Mouse (Mus musculus): ENCODE measurements around the gene Nop10. TPM values are rescaled to one million over a fixed set of nuclear protein-coding genes. Genes with fewer than 3 reads are reported as not detected.
"Not testable (repeated sequence)": the region's sequence is repeated elsewhere in the genome, so short reads cannot be mapped to it uniquely, and the experiment has no call there.

The Nop10 gene
- total RNA-seq, 1 experiment from 2014 or later = 136 TPM

- ATAC-seq (replicated peaks; ENCODE audit: low read depth, poor library complexity, severe bottlenecking) = no peak
These were observed 1.1 kb downstream of the Nop10 start for GRCm38 (mm10) chr2:112262779-112263295.

DNA sequence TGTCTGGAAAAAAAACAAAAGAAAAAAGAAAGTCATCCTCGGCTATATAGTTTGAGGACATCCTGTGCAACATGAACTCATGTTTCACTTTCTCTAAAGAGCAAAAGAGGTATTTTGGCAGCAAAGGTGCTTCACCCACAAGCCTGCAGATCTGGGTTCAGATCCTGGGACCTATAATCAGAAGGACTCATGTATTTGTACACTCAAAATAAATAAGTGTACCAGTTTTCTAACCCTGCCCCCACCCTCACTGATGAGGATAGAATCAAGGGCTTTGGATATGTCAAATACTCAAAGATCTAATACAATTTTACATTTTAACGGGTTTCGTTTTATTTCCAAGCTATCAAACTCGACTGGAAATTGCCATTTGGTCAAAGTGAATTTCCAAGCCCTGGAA is 2.6 kb downstream of the Nop10 start:
- ATAC-seq (replicated peaks; ENCODE audit: low read depth, poor library complexity, severe bottlenecking) = no peak

DNA sequence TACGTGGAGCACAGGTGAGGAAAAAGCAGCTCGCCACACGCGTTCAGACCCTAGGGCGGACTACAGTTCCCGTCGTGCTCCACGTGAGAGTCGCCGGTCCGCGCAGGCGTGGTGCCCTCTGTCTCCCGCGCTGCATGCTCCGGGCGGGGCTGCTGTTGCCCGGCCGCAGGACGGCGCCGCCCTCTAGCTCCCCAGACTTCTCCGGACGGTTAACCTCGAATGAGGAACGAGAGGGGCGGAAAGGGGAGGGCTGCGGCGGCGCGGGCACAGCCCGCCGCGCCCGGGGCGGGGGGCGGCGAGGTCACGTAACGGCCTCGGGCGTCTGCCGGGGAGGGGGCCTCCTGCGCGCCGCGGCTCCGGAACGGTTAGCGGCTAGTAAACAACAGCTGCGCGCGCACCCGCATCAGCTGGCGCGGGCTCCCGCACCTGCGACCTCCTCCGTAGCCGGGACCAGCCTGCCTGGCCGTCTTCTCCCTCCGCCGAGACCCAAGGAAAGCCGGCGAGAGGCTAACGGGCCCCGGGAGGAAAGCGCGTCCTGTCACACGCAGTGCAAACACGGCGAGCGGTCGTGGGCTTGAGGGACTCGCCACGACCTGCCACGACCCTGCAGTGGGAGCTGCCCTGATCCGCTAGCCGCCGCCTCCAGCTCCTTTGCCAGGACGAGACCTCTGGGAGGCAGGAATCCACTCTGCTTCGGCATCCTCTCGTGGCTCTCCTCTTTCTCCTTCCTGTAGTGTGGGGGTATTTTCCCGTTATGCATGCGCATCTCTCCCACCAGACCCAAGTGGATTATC is 3.9 kb downstream of the Nop10 start, which contains the start of gene Slc12a6:
Gene Slc12a6, plus strand, starts transcription at position 378 of the 794 bp plus-strand sequence.
- peak; percentile 61 for ATAC-seq (replicated peaks; ENCODE audit: low read depth, poor library complexity, severe bottlenecking)

DNA sequence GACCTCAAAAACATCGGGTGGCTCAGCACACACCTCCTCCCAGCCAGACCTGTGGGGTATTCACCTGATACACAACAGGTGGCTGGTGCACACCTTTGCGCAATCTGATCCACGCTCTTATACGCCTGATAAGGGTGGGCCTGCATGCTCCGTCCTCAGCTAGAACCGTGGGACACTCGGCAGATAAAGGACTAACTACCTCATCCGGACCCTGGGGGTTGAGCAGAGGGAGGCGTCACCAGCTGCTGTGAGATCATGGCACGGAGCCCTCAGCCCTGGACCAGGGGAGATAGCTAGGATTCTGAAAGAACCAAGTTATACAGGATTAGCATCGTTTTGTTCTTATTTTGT is 4.5 kb downstream of the Nop10 start, which contains the start of gene Gm21985:
Gene Gm21985, plus strand, starts transcription at position 73 of the 351 bp plus-strand sequence.
- ATAC-seq (replicated peaks; ENCODE audit: low read depth, poor library complexity, severe bottlenecking) = peak; percentile 45

- no peak for ATAC-seq (replicated peaks; ENCODE audit: low read depth, poor library complexity, severe bottlenecking)
These were observed 5.1 kb downstream of the Nop10 start for GRCm38 (mm10) chr2:112266780-112267179.

- peak; percentile 43 for ATAC-seq (replicated peaks; ENCODE audit: low read depth, poor library complexity, severe bottlenecking)
These were observed 6.0 kb downstream of the Nop10 start for GRCm38 (mm10) chr2:112267547-112268269.

GRCm38 (mm10) chr2:112270011-112270410 is 8.3 kb downstream of the Nop10 start:
- ATAC-seq (replicated peaks; ENCODE audit: low read depth, poor library complexity, severe bottlenecking) = no peak

DNA sequence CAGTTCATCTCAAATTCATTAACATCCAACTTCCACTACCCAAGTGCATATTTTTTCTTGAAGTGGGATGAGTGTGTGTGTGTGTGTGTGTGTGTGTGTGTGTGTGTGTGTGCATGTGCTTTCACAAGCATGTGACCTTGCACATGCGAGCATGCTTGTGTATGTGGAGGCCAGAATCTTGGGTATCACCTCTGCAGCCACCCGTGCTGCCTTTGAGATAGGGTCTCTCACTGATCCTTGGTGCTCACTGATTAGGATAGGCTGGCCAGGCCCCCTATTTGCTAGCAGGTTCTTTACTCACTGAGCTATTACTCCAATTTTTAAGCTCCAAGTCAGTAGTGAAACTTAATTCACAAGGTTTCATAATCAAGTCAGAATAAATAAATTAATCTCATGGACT is 11.2 kb downstream of the Nop10 start:
- no peak for ATAC-seq (replicated peaks; ENCODE audit: low read depth, poor library complexity, severe bottlenecking)

GRCm38 (mm10) chr2:112273474-112273873 is 11.7 kb downstream of the Nop10 start:
- ATAC-seq (replicated peaks; ENCODE audit: low read depth, poor library complexity, severe bottlenecking) = no peak

GRCm38 (mm10) chr2:112276870-112277269 is 15.1 kb downstream of the Nop10 start:
- ATAC-seq (replicated peaks; ENCODE audit: low read depth, poor library complexity, severe bottlenecking) = no peak

DNA sequence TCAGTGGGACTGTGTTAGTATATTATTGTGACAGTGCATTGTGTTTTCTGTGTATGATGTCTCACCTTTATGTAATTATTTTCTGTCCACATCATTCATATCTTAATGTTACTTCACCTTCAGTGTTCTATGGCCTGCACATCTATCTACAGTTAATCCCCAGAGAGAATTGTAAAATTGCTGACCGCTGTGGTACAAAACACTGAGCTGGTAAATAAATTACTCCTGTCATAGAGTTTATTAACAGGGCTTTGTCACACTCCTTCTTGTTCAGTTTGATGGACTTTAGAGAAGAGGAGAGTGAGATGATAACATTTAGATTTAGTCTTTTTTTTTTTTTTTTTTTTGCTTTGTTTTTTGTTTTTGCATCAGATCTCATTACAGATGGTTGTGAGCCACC is 21.1 kb downstream of the Nop10 start:
- no peak for ATAC-seq (replicated peaks; ENCODE audit: low read depth, poor library complexity, severe bottlenecking)

GRCm38 (mm10) chr2:112284363-112285030 is 22.8 kb downstream of the Nop10 start:
- ATAC-seq (replicated peaks; ENCODE audit: low read depth, poor library complexity, severe bottlenecking) = peak; percentile 92

DNA sequence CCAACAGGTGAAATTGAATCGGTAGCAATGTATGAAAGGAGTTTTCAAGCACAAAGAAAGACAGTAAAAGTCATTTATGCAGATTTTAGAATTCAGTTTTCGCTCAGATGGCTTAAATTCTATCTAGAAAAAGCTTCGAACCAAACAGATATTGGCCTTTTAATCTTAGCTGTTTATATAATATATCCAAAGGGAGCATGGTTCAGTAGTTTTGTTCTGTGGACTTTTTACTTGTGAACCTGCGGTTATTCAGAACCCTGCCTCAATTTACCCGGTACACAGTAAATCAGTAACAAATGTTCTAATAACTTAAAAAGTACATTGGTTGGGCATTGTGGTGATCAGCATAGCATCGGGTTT is 23.3 kb downstream of the Nop10 start:
- no peak for ATAC-seq (replicated peaks; ENCODE audit: low read depth, poor library complexity, severe bottlenecking)

GRCm38 (mm10) chr2:112286062-112286461 is 24.3 kb downstream of the Nop10 start:
- not testable (repeated sequence) for ATAC-seq (replicated peaks; ENCODE audit: low read depth, poor library complexity, severe bottlenecking)

GRCm38 (mm10) chr2:112287059-112287458 is 25.3 kb downstream of the Nop10 start:
- no peak for ATAC-seq (replicated peaks; ENCODE audit: low read depth, poor library complexity, severe bottlenecking)

DNA sequence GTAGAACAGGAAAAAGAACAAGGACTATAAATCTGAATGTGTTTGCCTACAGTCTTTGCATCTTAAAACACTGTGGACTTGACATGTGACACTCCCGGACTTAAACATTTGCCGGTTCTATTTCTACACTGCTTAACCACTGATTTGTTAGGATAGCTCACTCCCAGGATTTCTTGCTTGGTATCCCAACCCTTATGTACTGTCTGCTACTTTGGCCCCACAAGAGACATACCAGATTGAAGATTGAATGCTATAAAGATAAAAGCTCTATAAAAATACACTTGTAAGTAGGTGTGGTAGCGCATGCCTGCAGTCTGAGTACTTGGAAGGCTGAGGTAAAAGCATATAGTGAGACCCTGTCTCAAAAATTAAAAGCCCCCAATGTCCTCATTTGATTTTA is 27.8 kb downstream of the Nop10 start:
- ATAC-seq (replicated peaks; ENCODE audit: low read depth, poor library complexity, severe bottlenecking) = no peak

GRCm38 (mm10) chr2:112292823-112293222 is 31.1 kb downstream of the Nop10 start:
- ATAC-seq (replicated peaks; ENCODE audit: low read depth, poor library complexity, severe bottlenecking) = no peak

GRCm38 (mm10) chr2:112296211-112296610 is 34.5 kb downstream of the Nop10 start:
- no peak for ATAC-seq (replicated peaks; ENCODE audit: low read depth, poor library complexity, severe bottlenecking)

- ATAC-seq (replicated peaks; ENCODE audit: low read depth, poor library complexity, severe bottlenecking) = no peak
These were observed 36.5 kb downstream of the Nop10 start for GRCm38 (mm10) chr2:112298221-112298620.

DNA sequence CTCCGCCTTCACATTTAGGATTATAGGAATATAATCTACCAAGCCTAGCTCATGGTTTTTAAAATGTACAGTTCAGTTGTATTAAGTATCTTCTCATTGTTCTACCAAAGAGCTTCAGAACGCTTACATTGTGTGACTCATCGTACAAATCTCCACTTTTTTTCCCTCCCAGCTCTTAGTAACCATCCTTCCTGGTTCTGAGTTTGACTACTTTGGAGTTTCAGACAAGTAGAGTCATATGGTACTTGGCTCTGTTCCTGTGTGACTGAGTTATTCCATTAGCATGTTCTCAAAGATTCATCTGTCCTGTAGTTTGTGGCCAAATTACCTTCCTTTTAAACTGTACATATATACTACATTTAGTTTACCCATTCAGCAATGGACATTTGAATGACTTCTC is 46.9 kb downstream of the Nop10 start:
- ATAC-seq (replicated peaks; ENCODE audit: low read depth, poor library complexity, severe bottlenecking) = peak; percentile 41

- ATAC-seq (replicated peaks; ENCODE audit: low read depth, poor library complexity, severe bottlenecking) = peak; percentile 81
These were observed 47.5 kb downstream of the Nop10 start for GRCm38 (mm10) chr2:112309161-112309600.
